Mouse (Mus musculus) cerebellum, adult 8-10 months (tissue): ENCODE results near the gene R3hdml.

ENCODE experiments used
- DNase-seq: peaks from one replicate; pipeline ENCODE4 v3.0.0; 2022

The R3hdml gene

GRCm38 (mm10) chr2:163541568-163542182, 49.6 kb downstream of the R3hdml start:
- no peak for DNase-seq

- no peak for DNase-seq
Observed at GRCm38 (mm10) chr2:163542674-163543073, 50.6 kb downstream of the R3hdml start.

- DNase-seq = no peak
Observed at GRCm38 (mm10) chr2:163546623-163547318, 54.7 kb downstream of the R3hdml start.

GRCm38 (mm10) chr2:163548822-163549221, 56.7 kb downstream of the R3hdml start:
- DNase-seq = no peak

GRCm38 (mm10) chr2:163549786-163550185, 57.7 kb downstream of the R3hdml start:
- no peak for DNase-seq
